Mouse (Mus musculus): ENCODE data around the gene E2f8. TPM values are rescaled to one million over a fixed set of nuclear protein-coding genes. Genes with fewer than 3 reads are reported as not detected.

The E2f8 gene
- 1 to 10 TPM; 4.2 to 5.5 TPM for total RNA-seq (2021)
- long read RNA-seq, experiment 1, partial matches to known transcripts = 1 of 4 reads
- long read RNA-seq, experiment 1, other reads (novel, unspliced or antisense) = 1 of 4 reads
- long read RNA-seq, experiment 2, partial matches to known transcripts = 0 of 2 reads
- long read RNA-seq, experiment 2, other reads (novel, unspliced or antisense) = 1 of 2 reads

DNA sequence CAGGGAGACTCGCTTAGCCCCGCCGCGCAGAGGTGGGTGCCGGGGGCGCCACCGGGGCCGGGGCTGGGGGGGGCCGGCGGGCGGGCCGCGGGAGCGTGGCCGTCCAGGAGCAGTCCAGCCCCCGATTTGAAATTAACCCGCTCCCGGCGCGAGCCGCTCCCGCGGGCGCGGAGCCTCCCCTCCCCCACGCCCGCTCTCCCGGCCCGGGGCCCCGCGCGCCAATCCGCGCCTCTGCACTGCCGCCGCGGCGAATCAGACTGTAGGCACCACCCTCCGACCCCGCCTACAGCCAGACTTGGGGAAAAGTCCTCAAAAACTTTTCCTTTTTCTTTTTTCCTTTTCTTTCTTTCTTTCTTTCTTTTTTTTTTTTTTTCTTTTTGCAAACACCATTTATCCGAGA, at the start of gene E2f8:
E2f8 (minus strand) TSS at position 111 of the 400 bp plus-strand sequence.
- DNase-seq = peak; percentile 79

DNA sequence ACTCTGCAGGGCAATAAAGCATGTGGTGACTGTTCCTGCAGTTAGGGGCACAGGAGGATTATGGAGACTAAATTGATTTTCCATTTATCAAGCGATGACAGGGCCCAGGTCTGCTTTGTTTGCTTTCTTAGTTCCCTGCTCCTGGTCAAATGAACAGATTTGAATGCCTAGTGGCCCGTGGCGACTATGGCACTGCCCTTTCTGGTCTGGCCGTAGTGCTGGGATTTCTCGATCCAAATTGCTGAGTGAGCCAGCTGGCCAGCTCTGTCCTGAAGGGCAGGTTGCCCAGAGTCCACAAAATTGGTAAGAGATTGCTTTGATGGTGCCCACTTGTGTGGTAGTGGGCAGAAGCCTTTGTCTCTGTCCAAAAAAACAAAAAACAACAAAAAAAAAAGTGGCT, 49.0 kb upstream of the E2f8 start:
- DNase-seq = peak; percentile 9

DNA sequence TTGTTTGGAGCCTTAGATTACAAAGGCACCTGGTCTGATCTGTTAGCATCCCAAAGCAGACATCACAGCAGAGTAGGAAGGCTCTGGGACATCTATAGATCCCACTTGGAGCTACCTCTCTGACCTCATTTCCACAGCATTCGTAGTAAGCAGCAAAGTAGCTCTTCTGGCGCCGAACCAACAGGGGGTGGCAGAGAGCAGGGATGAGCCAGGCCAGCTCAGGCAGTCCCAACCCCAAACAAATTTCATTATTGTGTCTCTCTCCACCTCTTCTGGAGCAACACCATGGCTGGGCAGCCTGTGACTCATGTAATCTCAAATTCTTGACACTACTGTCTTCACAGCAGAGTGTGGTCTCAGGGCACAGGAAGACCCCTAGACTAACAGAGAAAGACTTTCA, 47.0 kb upstream of the E2f8 start:
- peak; percentile 70 for DNase-seq

DNA sequence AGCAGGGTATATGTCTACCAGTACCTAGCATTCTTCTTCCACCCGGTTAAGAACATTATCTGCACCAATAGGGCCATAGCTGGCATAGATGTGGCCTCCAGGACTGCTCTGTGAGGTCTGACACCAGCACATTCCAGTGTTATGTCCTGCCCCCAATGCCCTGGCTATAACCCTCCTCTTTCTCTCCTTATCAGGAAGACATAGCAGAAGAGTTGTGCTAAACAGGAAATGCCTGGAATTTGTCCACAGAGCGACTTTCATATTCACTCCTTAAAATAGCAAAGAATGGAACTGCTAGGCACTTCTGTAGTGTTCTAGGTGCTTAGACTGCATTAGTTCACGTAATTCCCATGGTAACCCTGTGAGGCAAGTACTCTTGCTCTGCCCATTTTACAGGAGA, 43.8 kb upstream of the E2f8 start:
- no peak for DNase-seq

DNA sequence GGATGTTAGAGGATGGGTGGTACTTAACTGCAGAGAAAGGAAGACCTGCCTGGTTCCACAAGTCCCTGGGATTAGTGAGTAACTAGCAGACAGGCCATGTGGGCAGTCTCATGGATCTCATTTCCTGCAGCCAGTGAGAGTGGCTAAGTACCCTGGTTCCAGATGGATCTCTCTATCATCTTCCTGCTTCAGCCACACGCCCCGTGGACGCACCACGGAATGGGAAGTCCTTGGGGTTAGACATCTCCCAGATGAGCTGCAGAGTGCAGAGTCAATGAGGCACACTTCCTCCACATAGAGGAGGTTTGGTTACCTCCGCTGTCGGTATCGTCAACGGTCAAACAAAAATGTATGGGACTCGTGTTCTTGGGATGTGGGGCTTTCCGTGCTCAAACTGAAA, 42.2 kb upstream of the E2f8 start:
- DNase-seq = no peak

DNA sequence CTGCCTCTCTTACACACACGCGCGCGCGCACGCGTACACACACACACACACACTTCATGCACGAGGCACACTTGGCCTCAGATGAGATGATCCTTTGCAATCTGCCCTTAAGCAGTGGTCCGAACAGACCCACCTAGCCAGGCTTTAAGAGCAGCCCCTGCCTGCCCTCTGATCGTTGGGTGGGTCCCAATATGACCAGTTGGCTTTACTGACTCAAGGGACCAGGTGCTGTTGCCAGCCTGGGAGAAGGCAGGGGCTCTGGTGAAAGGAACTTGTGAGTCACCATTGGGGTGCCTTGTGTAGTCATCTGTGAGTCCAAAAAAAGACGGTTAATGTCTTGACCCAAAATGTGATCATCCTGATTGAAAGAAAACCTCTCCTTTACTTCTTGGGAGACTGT, 37.0 kb upstream of the E2f8 start:
- DNase-seq = no peak

DNA sequence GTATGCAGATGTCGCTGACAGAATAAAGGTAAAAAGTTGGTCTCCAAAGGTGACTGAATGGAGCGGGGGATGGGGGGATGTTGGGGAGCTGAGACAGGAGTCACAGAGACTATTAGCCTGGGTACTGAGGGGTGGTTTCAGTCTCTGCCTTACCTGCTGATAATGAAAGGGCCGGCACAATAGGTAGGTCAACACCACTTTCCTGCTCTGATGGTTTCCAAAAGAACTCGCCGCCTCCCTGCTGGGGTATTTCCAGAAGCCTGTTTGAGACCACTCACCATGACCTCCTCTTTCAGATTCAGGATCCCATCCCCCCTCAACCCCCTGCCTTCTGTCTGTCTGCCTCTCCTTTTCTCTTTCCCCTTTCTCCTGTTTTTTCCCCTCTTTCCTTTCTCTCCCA, 36.6 kb upstream of the E2f8 start:
- DNase-seq = no peak

DNA sequence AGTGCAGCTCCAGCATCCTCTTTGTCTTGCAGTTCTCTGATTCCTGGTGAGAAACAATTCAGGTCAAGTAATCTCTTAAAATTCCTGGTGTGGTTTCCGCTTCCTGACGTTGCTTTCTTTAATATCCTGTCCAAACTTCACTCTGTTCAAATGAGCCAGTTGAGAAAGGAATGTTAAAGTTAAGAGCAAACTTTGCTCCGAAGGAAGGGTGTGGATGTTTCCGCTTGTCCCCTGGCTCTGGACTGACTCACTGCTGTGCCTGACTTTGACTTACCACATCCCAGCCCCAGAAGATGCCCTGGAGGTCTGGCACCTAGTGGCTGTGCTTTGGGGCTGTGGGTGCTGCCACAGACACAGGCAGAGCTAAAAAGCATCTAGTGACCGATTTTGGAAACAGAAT, 36.1 kb upstream of the E2f8 start:
- DNase-seq = no peak

DNA sequence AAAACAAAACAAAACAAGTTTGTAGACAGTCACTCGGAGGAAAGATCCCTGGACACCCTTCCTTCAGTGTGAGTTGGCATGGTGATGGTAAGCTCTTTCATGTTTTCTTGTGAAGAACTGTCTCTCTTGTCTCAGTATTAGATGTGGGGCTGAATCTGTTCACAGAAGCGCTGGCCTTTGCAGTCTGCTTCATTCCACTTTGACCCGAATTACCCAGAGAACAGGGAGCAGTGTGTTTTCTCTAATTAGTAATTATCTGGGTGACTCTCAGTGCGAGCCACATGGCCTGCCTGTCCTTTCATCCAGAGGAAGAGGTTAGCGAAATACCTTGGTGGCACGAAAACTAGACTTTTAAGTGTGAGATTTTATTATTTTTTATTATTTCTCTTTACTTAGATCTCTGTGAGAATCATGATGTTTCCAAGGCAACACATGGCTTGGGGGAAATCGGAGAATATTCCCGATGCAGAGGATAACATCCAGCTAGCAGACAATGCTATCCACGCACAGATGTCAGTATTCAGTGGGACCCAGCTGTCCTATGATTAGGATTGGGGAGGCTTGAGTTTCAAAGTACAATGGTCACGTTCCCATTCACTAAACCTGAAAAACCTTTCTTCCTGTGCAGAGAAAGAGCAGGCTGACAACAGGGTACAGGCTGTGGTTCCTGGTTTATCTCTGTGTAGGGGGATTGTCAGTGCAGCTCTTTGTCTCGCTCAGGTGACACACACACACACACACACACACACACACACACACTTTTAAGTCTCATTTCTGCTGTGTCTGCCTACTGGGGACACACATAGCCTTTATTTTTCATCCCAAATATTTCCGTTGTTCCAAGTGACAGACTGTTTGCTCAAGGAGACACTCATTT, 33.5 kb upstream of the E2f8 start:
- DNase-seq = no peak

DNA sequence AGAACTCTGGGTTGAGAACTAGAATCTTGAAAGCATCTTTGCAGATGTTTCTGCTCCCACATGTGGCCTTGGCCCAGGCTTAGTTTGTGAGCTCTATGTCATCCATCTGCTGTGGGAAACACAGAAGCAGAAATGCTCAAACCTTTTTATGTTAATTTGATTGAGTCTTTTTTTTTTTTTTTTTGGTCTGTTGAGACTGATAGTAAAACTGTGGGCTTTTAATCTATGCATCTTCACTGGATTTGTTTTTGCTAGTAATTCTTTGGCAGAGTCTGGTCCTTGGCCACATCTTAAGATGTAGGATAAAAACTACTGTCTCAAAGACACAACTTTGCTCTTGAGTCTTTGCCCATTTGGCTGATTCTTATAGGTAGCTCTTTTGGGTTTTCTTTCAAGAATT, 29.8 kb upstream of the E2f8 start:
- DNase-seq = no peak

DNA sequence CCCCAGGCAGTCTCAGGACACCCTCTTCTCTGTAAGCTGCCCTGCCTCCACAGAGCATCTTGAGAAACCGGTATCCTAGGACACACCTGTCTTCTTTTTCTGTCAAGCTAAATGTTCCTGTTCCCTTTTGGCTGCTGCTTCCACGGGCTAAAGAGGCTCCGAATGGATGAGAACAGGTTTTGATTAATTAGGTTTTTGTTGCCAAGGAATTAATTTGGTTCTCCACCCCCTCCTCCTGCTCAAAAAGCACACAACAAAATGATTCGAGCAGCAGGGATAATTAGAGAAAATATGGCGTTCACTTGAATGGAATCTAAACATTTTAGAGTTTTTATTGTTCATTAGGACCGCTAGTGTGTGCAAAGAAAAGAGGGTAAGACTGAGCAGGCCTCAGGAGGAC, 28.9 kb upstream of the E2f8 start:
- no peak for DNase-seq

DNA sequence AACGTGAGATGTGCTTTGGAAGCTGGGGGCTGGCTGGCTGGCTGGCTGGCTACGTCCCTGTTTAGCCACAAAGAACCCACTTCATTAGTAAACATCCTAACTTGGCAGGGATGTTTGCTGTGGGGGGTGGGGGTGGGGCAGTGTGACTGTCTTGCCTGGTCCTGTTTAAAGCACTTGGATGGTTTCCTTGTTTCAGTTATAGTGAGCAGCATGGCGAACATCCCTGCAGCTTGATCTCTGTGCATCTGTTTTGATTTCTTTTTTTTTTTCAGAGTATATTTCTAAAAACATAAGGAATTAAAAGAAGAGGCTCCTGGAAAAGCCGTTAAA, 27.9 kb upstream of the E2f8 start:
- DNase-seq = no peak

DNA sequence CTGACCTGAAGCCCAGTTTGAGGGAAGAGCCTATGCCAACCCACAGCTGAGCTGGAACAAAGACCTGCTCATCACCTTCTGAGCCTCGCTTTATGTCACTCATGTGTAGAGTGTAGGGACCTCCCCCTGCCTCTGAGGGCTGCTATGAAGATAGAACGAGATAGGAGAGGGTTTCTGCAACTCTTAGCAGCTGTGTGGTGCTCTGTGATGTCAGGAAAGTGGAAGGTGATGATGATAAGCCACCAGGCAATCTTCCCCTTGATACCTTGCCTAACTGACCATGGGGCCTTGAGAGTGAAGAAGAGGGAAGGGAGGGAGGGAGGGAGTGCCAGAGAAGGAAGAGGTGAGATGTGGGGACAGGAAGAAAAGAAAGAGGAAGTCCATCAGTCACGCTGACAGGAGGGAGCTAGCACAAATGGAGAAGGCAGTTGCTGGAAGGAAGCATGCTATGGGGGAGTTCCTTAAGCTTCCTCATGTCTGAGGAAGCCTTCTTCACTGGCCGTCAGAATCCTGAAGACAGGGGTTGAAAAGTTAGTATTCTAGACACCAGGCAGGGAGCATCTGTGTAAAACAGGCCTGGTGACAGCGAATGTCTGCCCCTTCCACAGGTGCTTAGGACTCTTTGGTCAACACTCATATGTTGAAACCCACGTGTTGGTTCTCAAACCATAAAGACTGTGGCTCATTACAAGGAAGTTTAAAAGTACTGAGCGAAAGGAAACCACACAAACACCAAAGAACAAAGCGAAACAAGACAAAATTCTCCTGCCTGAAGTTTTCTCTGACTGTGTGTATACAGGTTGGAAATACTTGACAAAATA, 27.3 kb upstream of the E2f8 start, which contains the start of gene Nav2:
Nav2 (plus strand) TSS at position 196 of the 821 bp plus-strand sequence.
- no peak for DNase-seq

DNA sequence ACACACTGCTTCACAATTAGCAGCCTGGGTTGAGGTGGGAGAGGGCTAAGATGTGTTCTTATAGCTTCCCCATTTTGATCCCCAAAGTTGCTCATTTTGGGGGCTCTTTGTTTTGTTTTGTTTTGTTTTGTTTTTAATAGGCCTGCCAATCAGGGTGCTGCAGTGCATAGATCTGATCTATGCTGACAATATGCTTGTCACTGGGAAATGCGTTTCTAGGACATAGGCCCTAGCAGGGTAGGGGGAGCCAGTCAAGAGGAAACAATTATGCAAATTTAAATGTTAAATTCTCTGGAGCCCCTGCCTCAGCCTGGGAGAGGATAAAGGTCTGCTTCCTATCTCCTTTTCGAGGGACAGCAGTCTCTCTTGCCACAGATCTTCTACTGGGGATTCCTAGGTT, 21.1 kb upstream of the E2f8 start:
- DNase-seq = no peak

DNA sequence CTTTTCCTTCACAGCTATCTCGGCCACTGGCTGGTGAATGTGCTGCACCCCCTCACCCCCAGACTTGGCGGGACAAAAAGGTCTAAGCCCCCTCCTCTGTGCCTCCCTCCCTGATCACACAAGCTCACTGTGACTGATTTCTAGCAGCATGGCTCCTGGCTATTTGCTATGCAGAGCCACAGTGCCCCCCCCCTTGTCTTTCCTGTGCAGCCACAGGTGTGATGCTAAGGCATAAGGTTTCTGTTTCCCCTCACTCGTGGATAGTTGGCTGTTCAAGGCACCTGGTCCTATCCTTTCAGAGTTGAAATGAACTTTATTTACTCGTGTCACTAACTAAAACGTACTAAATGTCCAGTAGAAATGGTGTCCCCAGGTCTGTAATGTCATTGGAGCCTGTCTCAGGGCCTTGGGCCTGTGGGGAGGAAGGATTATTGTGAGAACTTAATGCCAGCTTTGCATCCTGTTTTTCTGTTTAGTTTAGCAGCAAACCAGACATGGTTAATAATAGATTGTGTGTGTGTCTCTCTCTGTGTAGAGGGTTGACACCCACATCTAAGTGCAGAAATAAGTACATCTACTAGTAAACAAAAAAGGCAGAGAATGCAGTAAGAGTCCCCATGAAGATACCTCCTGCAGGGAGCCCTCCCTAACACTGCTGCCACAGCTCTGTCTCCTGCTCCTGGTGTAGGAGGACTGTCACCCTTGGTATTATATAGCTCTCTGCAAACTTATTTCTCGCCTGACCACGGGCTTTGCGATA, 19.2 kb upstream of the E2f8 start:
- no peak for DNase-seq

DNA sequence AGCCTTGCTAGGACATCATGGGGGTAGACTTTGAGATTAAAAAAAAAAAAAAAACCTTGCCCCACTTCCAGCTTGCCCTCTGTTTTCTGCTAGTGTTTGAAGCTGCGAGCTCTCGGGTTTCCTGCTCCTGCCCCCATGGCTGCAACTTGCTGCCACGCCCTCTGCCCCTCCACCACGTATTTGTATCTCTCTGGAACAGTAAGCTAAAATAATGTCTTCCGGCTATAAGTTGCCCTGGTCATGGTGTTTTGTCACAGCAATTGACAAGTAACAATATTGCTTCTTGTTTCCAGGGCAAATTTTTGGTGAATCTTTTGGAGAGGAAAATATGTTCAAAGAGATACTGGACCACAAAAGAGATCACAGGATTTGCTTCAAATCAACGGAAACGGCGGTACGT, 17.0 kb upstream of the E2f8 start:
- no peak for DNase-seq

DNA sequence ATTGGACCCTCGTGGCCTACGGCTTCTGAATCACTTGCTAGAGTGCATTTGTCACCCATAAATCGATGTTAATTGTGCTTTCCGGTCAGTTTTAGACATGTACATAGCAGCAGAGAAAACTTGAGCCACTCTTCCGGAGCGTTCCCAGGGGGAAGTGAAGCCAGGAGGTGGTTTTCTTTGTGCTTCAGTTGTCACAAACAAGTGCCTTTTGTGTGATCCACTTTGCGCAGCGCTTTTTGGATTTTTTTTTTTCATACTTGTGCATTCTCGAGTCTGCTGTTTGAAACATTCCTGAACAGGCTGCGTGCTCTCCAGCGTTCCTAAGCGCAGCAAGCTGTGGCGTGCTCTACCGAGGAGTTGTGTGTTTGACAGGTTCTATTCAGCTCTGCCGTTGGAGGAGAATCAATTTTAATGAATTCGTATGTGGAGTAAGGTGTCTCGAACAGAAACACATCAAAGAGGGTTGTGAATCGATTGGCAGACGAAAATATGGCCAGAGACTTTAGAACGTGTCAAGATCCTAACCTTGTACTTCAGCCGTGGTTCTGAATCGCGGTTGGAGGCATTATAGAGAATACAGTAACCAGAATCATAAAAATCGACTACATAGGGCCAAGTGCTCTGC, 16.3 kb upstream of the E2f8 start:
- DNase-seq = no peak

DNA sequence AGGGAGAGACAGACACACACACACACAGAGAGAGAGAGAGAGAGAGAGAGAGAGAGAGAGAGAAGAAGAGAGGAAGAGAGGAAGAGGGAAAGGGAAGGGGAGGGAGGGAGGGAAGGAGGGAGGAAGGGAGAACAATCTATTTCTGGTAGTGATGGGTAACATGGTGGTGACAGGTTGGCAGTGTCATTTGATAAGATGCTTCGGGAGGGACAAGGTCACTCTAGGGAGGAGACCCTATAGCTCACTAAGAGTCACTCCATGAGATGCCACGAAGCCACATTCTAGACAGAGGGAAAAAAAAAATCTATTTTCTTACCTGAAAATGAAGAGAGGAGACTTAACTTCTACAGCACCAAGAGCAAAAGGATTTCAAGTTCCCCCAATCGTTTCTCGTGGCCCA, 14.7 kb upstream of the E2f8 start:
- DNase-seq = no peak

DNA sequence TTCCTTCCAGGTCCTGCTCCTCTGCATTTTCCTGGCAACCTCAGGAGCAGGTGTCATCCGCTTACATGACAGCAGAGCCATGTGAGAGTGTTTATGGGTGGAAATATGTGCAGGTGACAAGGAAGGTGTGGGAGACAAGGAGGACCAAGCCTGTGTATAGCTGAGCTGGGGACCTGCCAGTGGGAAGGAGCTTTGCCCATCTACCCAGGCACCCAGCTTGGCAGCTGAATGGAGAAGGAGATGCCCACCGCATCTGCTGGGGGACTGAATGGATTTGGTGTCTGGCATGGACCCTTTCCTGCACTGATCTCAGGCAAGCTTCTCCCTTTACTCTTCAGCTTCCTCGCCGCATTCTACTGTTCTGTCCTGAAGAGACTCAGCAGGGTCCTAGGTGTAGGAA, 14.1 kb upstream of the E2f8 start:
- DNase-seq = no peak

DNA sequence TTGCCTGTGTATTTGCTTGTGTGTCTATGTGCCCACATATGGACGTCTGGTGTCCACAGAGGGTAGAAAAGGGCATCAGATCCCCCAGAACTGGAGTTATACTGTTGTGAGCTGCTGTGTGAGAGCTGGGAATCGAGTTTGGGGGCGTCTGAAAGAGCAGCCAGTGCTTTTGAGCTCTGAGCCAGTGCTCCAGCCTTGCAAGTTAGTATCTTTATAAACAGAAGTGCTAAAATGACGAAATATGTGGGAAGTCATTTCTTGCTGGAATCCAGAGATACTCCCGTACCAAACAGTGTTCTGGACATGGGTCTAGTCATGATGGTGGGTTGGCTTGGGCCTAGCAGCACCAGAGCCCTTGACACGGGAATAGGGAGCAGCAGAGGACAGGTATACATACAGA, 13.4 kb upstream of the E2f8 start:
- no peak for DNase-seq

DNA sequence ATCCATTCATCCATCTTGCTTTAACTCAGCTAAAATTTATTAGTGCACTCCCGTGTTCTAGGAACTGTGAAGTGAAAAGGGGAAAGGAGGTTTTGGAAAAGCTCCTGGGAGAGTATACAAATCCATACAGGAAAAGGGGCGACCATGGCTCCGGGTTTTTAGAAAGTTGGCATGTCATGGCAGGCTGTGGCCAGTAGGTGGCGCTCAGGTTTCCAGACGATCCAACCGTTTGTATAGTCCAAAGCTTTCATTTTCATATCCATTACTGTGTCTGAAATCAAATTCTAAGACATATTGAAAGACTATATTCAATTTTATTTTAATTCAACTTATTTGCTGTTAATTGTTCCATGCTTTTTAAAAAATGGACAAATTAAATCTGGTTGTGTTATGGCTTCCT, 12.8 kb upstream of the E2f8 start:
- DNase-seq = peak; percentile 72

DNA sequence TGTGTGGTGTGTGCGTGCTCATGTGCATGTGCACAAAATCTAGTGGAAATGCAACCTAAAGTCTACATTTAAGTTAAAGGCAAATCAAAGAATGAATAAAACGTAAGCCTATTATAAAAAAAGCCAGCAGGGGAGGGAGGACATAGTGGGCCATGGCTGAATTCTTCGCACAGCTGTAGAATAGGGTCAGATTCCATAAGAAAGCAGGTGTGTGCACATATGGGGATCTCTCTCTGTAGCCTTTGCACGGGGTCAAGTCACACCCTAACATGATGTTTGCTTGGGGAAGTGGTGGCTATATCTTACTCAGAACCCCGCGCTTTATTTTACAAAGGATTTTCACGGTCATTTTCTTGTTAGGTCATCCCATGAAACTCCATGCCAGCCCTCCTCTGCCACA, 11.7 kb upstream of the E2f8 start:
- DNase-seq = no peak
